Mouse (Mus musculus) MEL (cell line): ENCODE data around the gene Iscu. TPM values are rescaled to one million over a fixed set of nuclear protein-coding genes. Genes with fewer than 3 reads are reported as not detected.

Experiments used
- DNase-seq: peaks from one replicate; pipeline ENCODE4 v3.0.0; 2011; ENCODE audit warnings: low read depth, low spot score
- H3K27ac ChIP-seq: 2 replicates; pipeline ENCODE4 v1.5.1; 2012; ENCODE audit warnings: low read depth, mild to moderate bottlenecking, control low read depth, low read length, moderate library complexity; ENCODE audit not compliant: control insufficient read depth
- H3K27me3 ChIP-seq, 2 experiments: fragments of 150-350 bp in 1 of 2; sonication (generic) in 1 of 2; 2 replicates each; pipeline ENCODE4 v1.6.1; 2012; ENCODE audit warnings: low read length in 2 of 2, mild to moderate bottlenecking in 2 of 2, improper control_type of control experiment in 1 of 2, moderate library complexity in 1 of 2; ENCODE audit not compliant: insufficient read depth in 2 of 2, control insufficient read depth in 1 of 2
- H3K36me3 ChIP-seq, 2 experiments: 2 replicates each; pipeline ENCODE4 v1.6.1; 2012 to 2014; ENCODE audit warnings: low read length in 2 of 2, improper control_type of control experiment in 1 of 2, inconsistent platforms in 1 of 2, mild to moderate bottlenecking in 1 of 2; ENCODE audit not compliant: insufficient read depth in 2 of 2, control insufficient read depth in 1 of 2
- H3K4me1 ChIP-seq, 2 experiments: fragments of 150-350 bp in 1 of 2; sonication (generic) in 1 of 2; 2 replicates each; pipeline ENCODE4 v1.6.1; 2012; ENCODE audit warnings: low read length in 2 of 2, improper control_type of control experiment in 1 of 2, mild to moderate bottlenecking in 1 of 2; ENCODE audit not compliant: insufficient read depth in 2 of 2, control insufficient read depth in 1 of 2
- H3K4me3 ChIP-seq, 2 experiments: fragments of 150-350 bp in 1 of 2; sonication (generic) in 1 of 2; 2 replicates each; pipeline ENCODE4 v1.5.1; 2012; ENCODE audit warnings: low read depth in 2 of 2, low read length in 2 of 2, mild to moderate bottlenecking in 2 of 2, moderate library complexity in 2 of 2, control low read depth in 1 of 2, improper control_type of control experiment in 1 of 2; ENCODE audit not compliant: control insufficient read depth in 1 of 2, insufficient read depth in 1 of 2
- H3K79me2 ChIP-seq: 2 replicates; pipeline ENCODE4 v1.6.1; 2012; ENCODE audit warnings: mild to moderate bottlenecking, low read length, moderate library complexity; ENCODE audit not compliant: control insufficient read depth, poor library complexity, insufficient read depth
- H3K9ac ChIP-seq: 2 replicates; pipeline ENCODE4 v1.6.1; 2012; ENCODE audit warnings: low read depth, mild to moderate bottlenecking, control low read depth, low read length, moderate library complexity; ENCODE audit not compliant: control insufficient read depth, poor library complexity, severe bottlenecking
- H3K9me3 ChIP-seq: fragments of 150-350 bp; sonication (generic); replicated peaks from 2 replicates; pipeline ENCODE4 v1.6.1; 2012; ENCODE audit warnings: mild to moderate bottlenecking, low read length, improper control_type of control experiment, moderate library complexity; ENCODE audit not compliant: insufficient read depth
- CHD1 ChIP-seq: IDR thresholded peaks from 2 replicates; pipeline ENCODE4 v1.6.1; 2012; ENCODE audit warnings: low read depth, mild to moderate bottlenecking, inconsistent platforms, low read length, improper control_type of control experiment
- CTCF ChIP-seq, 3 experiments: IDR thresholded peaks in 2 of 3; conservative IDR thresholded peaks in 1 of 3; 2 replicates each; pipeline ENCODE4 v1.5.1; 2011 to 2012; ENCODE audit warnings: low read length in 3 of 3, low read depth in 2 of 3, mild to moderate bottlenecking in 2 of 3, improper control_type of control experiment in 1 of 3, inconsistent platforms in 1 of 3, mixed read lengths in 1 of 3, moderate library complexity in 1 of 3; ENCODE audit not compliant: control insufficient read depth in 1 of 3, insufficient read depth in 1 of 3, poor library complexity in 1 of 3, severe bottlenecking in 1 of 3
- E2F4 ChIP-seq: IDR thresholded peaks from 2 replicates; pipeline ENCODE4 v1.6.1; 2011; ENCODE audit warnings: low read depth, low read length, improper control_type of control experiment, borderline replicate concordance
- EP300 ChIP-seq, 2 experiments: IDR thresholded peaks; 2 replicates each; pipeline ENCODE4 v1.6.1; 2011; ENCODE audit warnings: improper control_type of control experiment in 2 of 2, low read length in 2 of 2, low read depth in 1 of 2, mild to moderate bottlenecking in 1 of 2
- ETS1 ChIP-seq: IDR thresholded peaks from 2 replicates; pipeline ENCODE4 v1.6.1; 2012; ENCODE audit warnings: low read depth, mild to moderate bottlenecking, inconsistent platforms, low read length, improper control_type of control experiment, moderate library complexity
- GABPA ChIP-seq: IDR thresholded peaks from 2 replicates; pipeline ENCODE4 v1.6.1; 2012; ENCODE audit warnings: low read depth, mild to moderate bottlenecking, inconsistent platforms, low read length, improper control_type of control experiment, moderate library complexity
- JUND ChIP-seq: IDR thresholded peaks from 2 replicates; pipeline ENCODE4 v1.6.1; 2011; ENCODE audit warnings: low read depth, mild to moderate bottlenecking, improper control_type of control experiment, low read length
- KAT2A ChIP-seq: conservative IDR thresholded peaks from 2 replicates; pipeline ENCODE4 v1.6.1; 2012; ENCODE audit warnings: low read depth, low read length, improper control_type of control experiment, inconsistent platforms
- MAFK ChIP-seq: IDR thresholded peaks from 2 replicates; pipeline ENCODE4 v1.6.1; 2011; ENCODE audit warnings: low read depth, mild to moderate bottlenecking, low read length, improper control_type of control experiment, borderline replicate concordance
- MAX ChIP-seq: IDR thresholded peaks from 2 replicates; pipeline ENCODE4 v1.6.1; 2011; ENCODE audit warnings: low read length, improper control_type of control experiment
- MAZ ChIP-seq: IDR thresholded peaks from 2 replicates; pipeline ENCODE4 v1.6.1; 2012; ENCODE audit warnings: low read depth, mild to moderate bottlenecking, inconsistent platforms, low read length, improper control_type of control experiment
- MEF2A ChIP-seq: IDR thresholded peaks from 2 replicates; pipeline ENCODE4 v1.6.1; 2014; ENCODE audit warnings: low read depth, mild to moderate bottlenecking, inconsistent platforms, low read length, improper control_type of control experiment; ENCODE audit not compliant: poor library complexity, insufficient replicate concordance, severe bottlenecking; ENCODE audit errors: extremely low read depth
- MXI1 ChIP-seq: IDR thresholded peaks from 2 replicates; pipeline ENCODE4 v1.6.1; 2011; ENCODE audit warnings: mild to moderate bottlenecking, low read depth, low read length, improper control_type of control experiment
- MYB ChIP-seq: IDR thresholded peaks from 2 replicates; pipeline ENCODE4 v1.6.1; 2011; ENCODE audit warnings: mild to moderate bottlenecking, low read depth, low read length, improper control_type of control experiment
- POLR2A ChIP-seq, 2 experiments: IDR thresholded peaks; 2 replicates each; pipeline ENCODE4 v1.6.1; 2011 to 2012; ENCODE audit warnings: low read length in 2 of 2, mild to moderate bottlenecking in 2 of 2, control low read depth in 1 of 2, improper control_type of control experiment in 1 of 2, low read depth in 1 of 2, moderate library complexity in 1 of 2; ENCODE audit not compliant: control insufficient read depth in 1 of 2, insufficient read depth in 1 of 2, poor library complexity in 1 of 2
- POLR2AphosphoS5 ChIP-seq: IDR thresholded peaks from 2 replicates; pipeline ENCODE4 v1.6.1; 2012; ENCODE audit warnings: low read depth, borderline replicate concordance, mild to moderate bottlenecking, inconsistent platforms, low read length, moderate library complexity, mixed read lengths
- RAD21 ChIP-seq: IDR thresholded peaks from 2 replicates; pipeline ENCODE4 v1.6.1; 2011; ENCODE audit warnings: mild to moderate bottlenecking, low read depth, low read length, improper control_type of control experiment
- SIN3A ChIP-seq: IDR thresholded peaks from 2 replicates; pipeline ENCODE4 v1.6.1; 2012; ENCODE audit warnings: low read length, improper control_type of control experiment, inconsistent platforms
- TBP ChIP-seq: IDR thresholded peaks from 2 replicates; pipeline ENCODE4 v1.8.0; 2011; ENCODE audit warnings: low read depth, low read length, improper control_type of control experiment
- TCF12 ChIP-seq: IDR thresholded peaks from 2 replicates; pipeline ENCODE4 v1.6.1; 2014; ENCODE audit warnings: low read depth, mild to moderate bottlenecking, inconsistent platforms, low read length, improper control_type of control experiment, moderate library complexity
- ZC3H11A ChIP-seq: IDR thresholded peaks from 2 replicates; pipeline ENCODE4 v1.6.1; 2012; ENCODE audit warnings: low read depth, mild to moderate bottlenecking, inconsistent platforms, low read length, improper control_type of control experiment
- ZKSCAN1 ChIP-seq: IDR thresholded peaks from 2 replicates; pipeline ENCODE4 v1.6.1; 2012; ENCODE audit warnings: low read depth, mild to moderate bottlenecking, inconsistent platforms, low read length, improper control_type of control experiment, moderate library complexity
- ZNF384 ChIP-seq: IDR thresholded peaks from 2 replicates; pipeline ENCODE4 v1.6.1; 2012; ENCODE audit warnings: low read depth, mild to moderate bottlenecking, inconsistent platforms, low read length, improper control_type of control experiment
- polyA plus RNA-seq, 2 experiments: library from polyadenylated mRNA; stranded (reverse) in 1 of 2; unstranded in 1 of 2; fragments of >175 nt in 1 of 2; fragments of >200 nt in 1 of 2; gene quantifications; 2 replicates each; pipeline versions ENCODE4 v1.2.1 to v1.2.4; 2012; ENCODE audit warnings: low replicate concordance in 2 of 2, low read depth in 1 of 2; ENCODE audit not compliant: insufficient read length in 2 of 2, insufficient read depth in 1 of 2, missing spikeins in 1 of 2
- total RNA-seq: library from RNA; depleted of rRNA; stranded (reverse); fragments of 300-350 nt; gene quantifications from 2 replicates; pipeline ENCODE4 v1.2.3, GENCODE M21; 2012

Iscu gene
- total and polyA plus RNA-seq, 3 experiments, result 95.7 to 150 TPM; not detected in 1

GRCm38 (mm10) chr5:113813608-113814007, 41.1 kb downstream of the Iscu start (continued):
- no peak for TF ChIP-seq KAT2A
- TF ChIP-seq ZNF384, result no peak
- TF ChIP-seq, all 39 proteins: peak for 4

GRCm38 (mm10) chr5:113814111-113815040, 41.8 kb downstream of the Iscu start:
- DNase-seq, result no peak
- no peak overlapping the region for H3K27ac ChIP-seq
- no peaks in the 10 kb centered on the region for H3K36me3 ChIP-seq
- H3K9ac ChIP-seq, result no peak overlapping the region
- no peak for TF ChIP-seq CTCF (IDR thresholded peaks at IDR 0.05 in 2 of 3, conservative IDR thresholded peaks at IDR 0.05 in 1 of 3; ENCODE audit: control insufficient read depth in 1 of 3, insufficient read depth in 1 of 3, low read depth in 2 of 3, low read length in 3 of 3, poor library complexity in 1 of 3, severe bottlenecking in 1 of 3)
- TF ChIP-seq ZC3H11A, result no peak
- TF ChIP-seq MEF2A, result no peak
- no peak for TF ChIP-seq ETS1
- no peak for TF ChIP-seq MYB
- TF ChIP-seq TCF12, result no peak
- no peak for TF ChIP-seq JUND
- TF ChIP-seq ZKSCAN1, result no peak
- no peak for TF ChIP-seq MAX
- TF ChIP-seq POLR2AphosphoS5, result no peak
- TF ChIP-seq GABPA, result no peak
- TF ChIP-seq MAFK, result no peak
- no peak for TF ChIP-seq TBP
- H3K9me3 ChIP-seq, result no peaks in the 10 kb centered on the region
- peaks cover 0 to 4% of the 10 kb centered on the region in 2 experiments; a peak in 1 of 4 replicates for H3K4me1 ChIP-seq
- no peak overlapping the region for H3K4me3 ChIP-seq
- no peaks in the 10 kb centered on the region for H3K27me3 ChIP-seq
- H3K79me2 ChIP-seq, result no peaks in the 10 kb centered on the region

GRCm38 (mm10) chr5:113815041-113815389, 42.5 kb downstream of the Iscu start:
- Histone ChIP-seq H3K27me3 (no peaks in the 10 kb centered on the region), H3K9me3 (no peaks in the 10 kb centered on the region), H3K4me3 (no peak overlapping the region), H3K79me2 (no peaks in the 10 kb centered on the region), H3K36me3 (no peaks in the 10 kb centered on the region), H3K27ac (no peak overlapping the region), H3K4me1 (peaks cover 0 to 4% of the 10 kb centered on the region in 2 experiments; a peak in 1 of 4 replicates), H3K9ac (no peak overlapping the region)
- TF ChIP-seq RAD21, result no peak
- TF ChIP-seq CHD1, result no peak
- TF ChIP-seq EP300 (IDR thresholded peaks at IDR 0.05; ENCODE audit: low read depth in 1 of 2, low read length in 2 of 2), result no peak
- no peak for TF ChIP-seq E2F4
- no peak for TF ChIP-seq TBP
- no peak for TF ChIP-seq MYB
- no peak for TF ChIP-seq POLR2AphosphoS5
- no peak for TF ChIP-seq POLR2A (IDR thresholded peaks at IDR 0.05; ENCODE audit: control insufficient read depth in 1 of 2, insufficient read depth in 1 of 2, low read depth in 1 of 2, low read length in 2 of 2, poor library complexity in 1 of 2)
- no peak for TF ChIP-seq MXI1
- TF ChIP-seq GABPA, result no peak
- TF ChIP-seq ETS1, result no peak
- no peak for TF ChIP-seq ZC3H11A
- no peak for TF ChIP-seq MAZ
- no peak for TF ChIP-seq SIN3A
- DNase-seq, result no peak
